Mouse (Mus musculus) layer of hippocampus, adult 11-12 months (tissue): Measurements from ENCODE around the gene Padi1.

Source experiments
- DNase-seq: peaks from one replicate; pipeline ENCODE4 v3.0.0; 2022; ENCODE audit warnings: low spot score

Gene Padi1

GRCm38 (mm10) chr4:140845666-140846065 lies at the start of gene Padi1:
TSS of gene Padi1 (minus strand) at chr4:140845778.
- DNase-seq, result no peak

DNA sequence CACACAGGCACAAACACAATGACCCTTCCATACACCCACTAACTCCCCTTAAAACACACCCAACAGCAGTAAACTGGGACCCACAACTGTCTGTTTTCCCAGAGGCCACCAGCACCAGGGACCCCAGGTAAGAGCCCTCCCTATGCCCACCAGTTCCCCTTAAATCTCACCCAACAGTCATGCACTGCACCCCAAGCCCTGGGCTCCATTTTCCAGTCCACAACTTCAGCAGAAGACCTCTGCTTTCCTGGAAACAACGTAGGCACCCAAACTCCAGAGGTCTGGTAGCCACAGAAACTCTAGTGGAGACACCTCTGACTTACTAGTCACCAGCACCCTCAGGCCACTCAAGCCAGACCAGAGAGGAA lies 46.6 kb upstream of the Padi1 start:
- DNase-seq, result no peak

GRCm38 (mm10) chr4:140891525-140892162 lies 46.1 kb upstream of the Padi1 start:
- no peak for DNase-seq

DNA sequence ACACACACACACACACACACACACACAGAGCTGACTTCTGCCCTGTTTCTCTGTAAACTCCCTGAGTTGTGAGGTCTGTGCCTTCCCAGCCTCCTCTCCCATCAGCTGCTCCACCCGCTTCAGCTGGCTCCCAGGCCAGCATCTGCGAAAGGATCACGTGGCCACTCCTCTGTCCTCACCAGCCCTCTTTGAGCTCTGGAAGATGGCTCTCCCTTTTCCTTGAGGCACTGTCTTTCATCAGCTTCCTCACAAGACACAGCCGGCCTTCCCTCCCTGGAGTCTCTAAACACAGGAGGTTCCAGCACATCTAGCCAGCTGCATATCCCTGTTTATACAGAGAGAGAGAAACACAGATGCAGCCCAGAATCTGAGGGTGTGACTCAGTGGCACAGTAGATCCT lies 38.3 kb upstream of the Padi1 start:
- DNase-seq, result no peak

GRCm38 (mm10) chr4:140882981-140883380 lies 37.4 kb upstream of the Padi1 start:
- no peak for DNase-seq

DNA sequence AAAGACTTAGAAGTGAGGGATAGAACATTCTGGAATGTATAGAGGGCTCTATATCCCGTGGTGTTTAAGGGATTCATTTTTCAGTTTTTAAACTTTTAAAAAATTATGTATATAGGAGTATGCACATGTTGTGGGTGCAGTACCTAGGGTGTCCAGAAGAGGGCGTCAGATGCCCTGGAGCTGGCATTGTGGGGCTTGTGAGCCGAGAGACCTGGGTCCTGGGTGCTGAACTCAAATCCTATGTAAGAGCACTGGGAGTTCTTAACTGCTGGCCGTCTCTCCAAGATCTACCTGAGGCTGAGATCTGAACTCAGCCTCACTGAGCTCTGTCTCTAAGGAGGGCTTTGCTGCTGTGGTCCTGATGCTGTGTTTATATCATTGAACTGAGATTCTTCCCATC lies 36.8 kb upstream of the Padi1 start:
- no peak for DNase-seq

DNA sequence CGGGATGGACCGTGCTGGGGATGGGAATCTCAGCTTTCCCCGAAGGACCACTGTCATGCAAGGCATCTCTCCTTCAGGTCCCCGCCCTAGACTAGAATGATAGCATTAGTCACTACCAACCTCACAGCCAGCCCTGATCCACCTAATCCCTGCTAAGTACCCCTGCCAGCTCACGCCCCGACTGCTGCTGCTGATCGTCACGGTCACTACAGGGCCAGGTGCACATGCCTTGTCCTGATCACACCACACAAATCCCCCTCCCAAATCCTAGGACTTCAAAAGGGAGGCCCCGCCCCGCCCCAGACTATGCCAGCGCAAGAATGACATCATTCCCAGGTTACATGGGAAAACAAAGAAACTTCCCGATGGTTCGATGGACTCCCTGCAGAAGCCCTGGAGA lies 36.2 kb upstream of the Padi1 start:
- DNase-seq, result no peak

- no peak for DNase-seq
Observed at GRCm38 (mm10) chr4:140881026-140881670, 35.6 kb upstream of the Padi1 start.

- no peak for DNase-seq
Observed at GRCm38 (mm10) chr4:140880207-140880606, 34.6 kb upstream of the Padi1 start.

DNA sequence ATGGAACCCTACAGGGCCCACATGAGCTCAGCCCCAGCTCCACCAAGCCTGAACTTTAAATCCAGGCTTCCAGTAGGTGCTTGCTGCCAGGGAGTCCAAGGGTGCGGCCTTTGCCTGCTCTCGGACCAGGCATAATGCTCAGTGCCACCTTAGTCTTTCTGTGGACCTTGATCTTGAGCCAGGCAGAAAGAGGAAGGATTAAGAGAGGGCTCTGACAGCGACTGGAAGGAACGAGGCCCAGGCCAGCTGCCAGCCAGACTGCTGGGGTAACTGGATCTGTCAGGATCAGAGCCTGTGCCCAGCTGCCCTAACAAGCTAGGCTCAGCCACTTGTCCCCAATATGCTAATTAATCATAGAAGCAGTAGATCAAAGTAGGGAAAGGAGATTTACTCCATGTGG lies 34.2 kb upstream of the Padi1 start:
- DNase-seq, result peak; percentile 17

DNA sequence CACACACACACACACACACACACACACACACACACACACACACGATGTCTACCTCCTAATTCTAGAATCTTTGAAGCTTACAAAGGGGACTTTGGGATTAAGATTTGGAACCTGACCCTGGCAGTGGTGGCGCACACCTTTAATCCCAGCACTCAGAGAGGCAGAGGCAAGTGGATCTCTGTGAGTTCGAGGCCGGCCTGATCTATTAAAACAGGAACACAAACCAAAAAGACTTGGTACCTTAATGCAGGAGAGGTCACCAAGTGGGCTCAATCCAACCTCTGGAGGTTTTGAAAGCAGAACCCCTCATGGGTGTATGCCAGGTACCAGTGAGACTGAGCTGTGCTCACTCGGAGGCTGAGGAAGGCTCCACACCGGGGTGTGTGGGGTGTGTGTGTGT lies 33.5 kb upstream of the Padi1 start:
- no peak for DNase-seq

- DNase-seq, result no peak
Observed at GRCm38 (mm10) chr4:140878655-140879054, 33.1 kb upstream of the Padi1 start.

GRCm38 (mm10) chr4:140877441-140877840 lies 31.9 kb upstream of the Padi1 start:
- no peak for DNase-seq

GRCm38 (mm10) chr4:140876681-140877080 lies 31.1 kb upstream of the Padi1 start:
- no peak for DNase-seq

GRCm38 (mm10) chr4:140876161-140876560 lies 30.6 kb upstream of the Padi1 start:
- no peak for DNase-seq

- no peak for DNase-seq
Observed at GRCm38 (mm10) chr4:140873011-140873410, 27.4 kb upstream of the Padi1 start.

GRCm38 (mm10) chr4:140872686-140872992 lies 27.1 kb upstream of the Padi1 start:
- no peak for DNase-seq

GRCm38 (mm10) chr4:140871851-140872685 lies 26.5 kb upstream of the Padi1 start:
- no peak for DNase-seq

GRCm38 (mm10) chr4:140871376-140871775 lies 25.8 kb upstream of the Padi1 start:
- DNase-seq, result no peak

GRCm38 (mm10) chr4:140870876-140871275 lies 25.3 kb upstream of the Padi1 start:
- no peak for DNase-seq

- no peak for DNase-seq
Observed at GRCm38 (mm10) chr4:140869945-140870344, 24.4 kb upstream of the Padi1 start.

- no peak for DNase-seq
Observed at GRCm38 (mm10) chr4:140868484-140869190, 23.1 kb upstream of the Padi1 start.
